Mouse (Mus musculus): ENCODE measurements around the gene Cenpa.
A peak's percentile ranks its signal among the peaks of the same experiment; 100 is the strongest.
"Not testable (repeated sequence)": the region's sequence is repeated elsewhere in the genome, so short reads cannot be mapped to it uniquely, and the experiment has no call there.

Gene Cenpa

GRCm38 (mm10) chr5:30678722-30679296 is 12.2 kb downstream of the Cenpa start:
- DNase-seq (ENCODE audit: extremely low read depth, insufficient read length, low spot score), result no peak

GRCm38 (mm10) chr5:30679593-30679992 is 13.0 kb downstream of the Cenpa start:
- no peak for DNase-seq (ENCODE audit: extremely low read depth, insufficient read length, low spot score)

GRCm38 (mm10) chr5:30681970-30682369 is 15.4 kb downstream of the Cenpa start:
- DNase-seq (ENCODE audit: extremely low read depth, insufficient read length, low spot score), result no peak

- DNase-seq (ENCODE audit: extremely low read depth, insufficient read length, low spot score), result no peak
These were observed 16.5 kb downstream of the Cenpa start for GRCm38 (mm10) chr5:30682967-30683600.

GRCm38 (mm10) chr5:30683993-30684392 is 17.4 kb downstream of the Cenpa start:
- no peak for DNase-seq (ENCODE audit: extremely low read depth, insufficient read length, low spot score)

GRCm38 (mm10) chr5:30686781-30687180 is 20.2 kb downstream of the Cenpa start:
- DNase-seq (ENCODE audit: extremely low read depth, insufficient read length, low spot score), result no peak

- DNase-seq (ENCODE audit: extremely low read depth, insufficient read length, low spot score), result no peak
These were observed 33.9 kb downstream of the Cenpa start for GRCm38 (mm10) chr5:30700361-30701000.

GRCm38 (mm10) chr5:30701373-30701772 is 34.8 kb downstream of the Cenpa start:
- DNase-seq (ENCODE audit: extremely low read depth, insufficient read length, low spot score), result not testable (repeated sequence)

GRCm38 (mm10) chr5:30701866-30702265 is 35.3 kb downstream of the Cenpa start:
- no peak for DNase-seq (ENCODE audit: extremely low read depth, insufficient read length, low spot score)

- peak; percentile 29 for DNase-seq (ENCODE audit: extremely low read depth, insufficient read length, low spot score)
These were observed 43.3 kb downstream of the Cenpa start for GRCm38 (mm10) chr5:30709744-30710383.

GRCm38 (mm10) chr5:30710486-30710885 is 43.9 kb downstream of the Cenpa start:
- DNase-seq (ENCODE audit: extremely low read depth, insufficient read length, low spot score), result no peak

- no peak for DNase-seq (ENCODE audit: extremely low read depth, insufficient read length, low spot score)
These were observed 44.8 kb downstream of the Cenpa start, which contains the start of gene Dpysl5 for GRCm38 (mm10) chr5:30711147-30712001. Dpysl5 (plus strand) TSS chr5:30711564.

GRCm38 (mm10) chr5:30712002-30712390 is 45.4 kb downstream of the Cenpa start:
- no peak for DNase-seq (ENCODE audit: extremely low read depth, insufficient read length, low spot score)

GRCm38 (mm10) chr5:30712441-30713298 is 46.1 kb downstream of the Cenpa start:
- no peak for DNase-seq (ENCODE audit: extremely low read depth, insufficient read length, low spot score)

GRCm38 (mm10) chr5:30713299-30713675 is 46.7 kb downstream of the Cenpa start:
- no peak for DNase-seq (ENCODE audit: extremely low read depth, insufficient read length, low spot score)

GRCm38 (mm10) chr5:30713691-30714090 is 47.1 kb downstream of the Cenpa start:
- DNase-seq (ENCODE audit: extremely low read depth, insufficient read length, low spot score), result no peak

- DNase-seq (ENCODE audit: extremely low read depth, insufficient read length, low spot score), result no peak
These were observed 49.7 kb downstream of the Cenpa start for GRCm38 (mm10) chr5:30716311-30716710.

GRCm38 (mm10) chr5:30717506-30717905 is 50.9 kb downstream of the Cenpa start:
- DNase-seq (ENCODE audit: extremely low read depth, insufficient read length, low spot score), result no peak

- DNase-seq (ENCODE audit: extremely low read depth, insufficient read length, low spot score), result no peak
These were observed 51.6 kb downstream of the Cenpa start for GRCm38 (mm10) chr5:30717991-30718703.
